Mouse (Mus musculus) cerebellum, postnatal 14 days (tissue): ENCODE data around the gene Olfr112.
"Not testable (repeated sequence)": the region's sequence is repeated elsewhere in the genome, so short reads cannot be mapped to it uniquely, and the experiment has no call there.

ENCODE experiments used
- DNase-seq, 2 experiments: peaks; one replicate each; pipeline ENCODE4 v3.0.0; 2021; ENCODE audit warnings: mixed read lengths in 2 of 2

Gene Olfr112

DNA sequence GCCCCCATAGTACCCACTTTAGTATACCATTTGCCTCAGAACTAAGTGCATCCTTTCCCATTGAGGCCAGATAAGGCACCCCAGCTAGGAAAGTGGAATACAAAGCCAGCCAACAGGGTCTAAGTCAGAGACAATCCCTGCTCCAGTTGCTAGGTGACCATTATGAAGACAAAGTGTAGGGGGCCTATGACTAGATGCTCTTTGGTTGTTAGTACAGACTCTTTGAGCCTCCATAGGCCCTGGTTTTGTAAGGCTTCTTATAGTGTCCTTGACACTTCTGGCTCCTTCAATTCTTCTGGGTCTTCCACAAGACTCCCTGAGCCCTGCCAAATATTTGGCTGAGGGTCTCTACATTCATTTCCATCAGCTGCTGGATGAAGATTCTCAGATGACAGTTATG lies at the start of gene Olfr112:
Gene Olfr112, minus strand, starts transcription at position 101 of the 400 bp plus-strand sequence.
- no peak for DNase-seq

DNA sequence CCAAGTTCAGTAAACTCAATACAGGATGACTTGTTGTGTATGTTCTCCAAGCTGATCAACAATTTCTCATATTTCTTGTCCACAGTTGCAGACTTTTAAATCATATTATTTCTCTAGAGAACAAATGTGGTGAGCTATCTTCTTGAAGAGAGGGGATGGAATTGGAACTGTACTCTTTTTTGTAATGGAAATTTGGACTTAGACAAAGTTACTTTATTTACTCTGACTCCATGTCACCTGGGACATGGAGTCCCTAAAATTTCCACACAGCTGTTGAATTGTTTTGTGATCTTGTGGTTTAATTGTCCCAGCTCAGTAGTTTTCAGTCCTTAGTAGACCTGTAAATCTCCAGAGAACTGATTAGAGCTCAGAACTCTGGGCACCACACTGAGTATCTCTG lies 23.4 kb upstream of the Olfr112 start, which contains the start of gene Olfr114:
Gene Olfr114, minus strand, starts transcription at position 101 of the 400 bp plus-strand sequence.
- DNase-seq = no peak

DNA sequence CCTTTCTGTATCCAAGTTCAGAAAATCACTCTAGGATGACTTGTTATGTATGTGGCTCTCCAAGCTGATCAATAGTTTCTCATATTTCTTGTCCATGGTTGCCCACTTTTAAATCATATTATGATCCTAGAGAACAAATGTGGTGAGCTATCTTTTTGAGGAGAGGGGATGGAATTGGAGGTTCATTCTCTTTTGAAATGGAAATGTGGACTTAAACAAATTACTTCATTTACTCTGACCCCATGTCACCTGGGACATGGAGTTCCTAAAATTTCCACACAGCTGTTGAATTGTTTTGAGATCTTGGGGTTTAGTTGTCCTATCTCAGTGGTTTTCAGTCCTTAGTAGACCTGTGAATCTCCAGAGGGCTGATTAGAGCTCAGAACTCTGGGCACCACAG lies 8.3 kb upstream of the Olfr112 start, which contains the start of gene Olfr113:
Gene Olfr113, minus strand, starts transcription at position 101 of the 400 bp plus-strand sequence.
- no peak for DNase-seq

DNA sequence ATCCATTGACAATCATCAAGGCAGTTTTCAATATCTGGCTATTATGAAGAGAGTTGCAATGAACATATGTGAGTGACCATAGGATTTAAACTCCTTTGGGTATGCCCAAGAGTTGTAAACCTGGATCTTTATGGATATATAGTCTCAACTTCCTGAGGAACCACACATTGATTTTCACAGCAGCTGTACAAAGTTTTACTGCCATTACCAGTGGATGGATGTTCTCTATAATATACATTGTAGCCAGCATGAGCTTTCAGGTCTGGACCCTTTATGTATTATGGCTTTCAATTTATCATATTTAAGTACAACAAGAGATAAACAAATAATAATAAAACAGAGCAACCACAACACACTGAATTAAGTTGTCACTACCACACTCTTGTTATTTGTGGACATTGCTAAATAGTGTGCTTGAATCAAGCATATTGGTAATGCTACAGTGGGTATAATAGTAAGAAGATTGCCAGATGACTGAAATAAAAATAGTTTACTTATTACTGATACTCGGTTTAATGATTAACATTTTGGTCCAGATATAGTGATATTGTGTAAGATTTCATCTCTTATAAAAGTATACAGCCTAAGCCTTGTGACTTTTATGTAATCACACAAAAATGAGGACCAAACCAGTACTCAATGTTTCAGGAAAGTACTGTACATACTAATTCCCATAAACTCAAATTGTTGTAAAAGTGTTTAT lies 10.2 kb downstream of the Olfr112 start:
- DNase-seq = no peak

DNA sequence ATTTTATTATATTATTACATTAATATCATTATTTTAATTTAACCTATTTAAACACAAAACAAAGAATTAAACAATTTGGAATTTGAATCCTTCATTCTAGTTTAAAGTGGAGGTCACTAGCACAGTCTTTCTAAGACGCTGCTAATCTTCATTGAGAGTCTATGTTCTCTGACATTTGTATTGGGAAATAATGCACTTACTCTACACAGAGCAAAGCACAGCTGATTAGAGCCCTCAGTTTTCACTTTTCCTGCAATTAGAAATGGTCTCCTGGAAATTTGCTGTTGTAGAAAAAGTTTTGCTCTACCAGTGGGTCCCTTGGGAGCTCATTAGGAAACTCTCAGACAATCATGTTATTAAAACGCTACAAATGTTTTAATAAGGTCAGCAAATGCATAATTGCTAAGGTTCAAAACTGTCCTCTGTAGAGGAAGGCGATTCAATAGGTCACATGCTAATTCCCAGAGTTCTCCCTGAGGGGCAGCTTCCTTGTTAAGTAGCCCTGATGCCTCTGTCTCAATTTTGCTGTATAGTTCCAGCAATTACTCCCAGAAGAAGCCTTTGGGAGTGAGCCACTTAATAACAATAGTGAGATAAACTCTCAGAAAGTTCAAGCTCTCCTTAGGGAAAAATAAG lies 25.3 kb downstream of the Olfr112 start:
- no peak for DNase-seq

DNA sequence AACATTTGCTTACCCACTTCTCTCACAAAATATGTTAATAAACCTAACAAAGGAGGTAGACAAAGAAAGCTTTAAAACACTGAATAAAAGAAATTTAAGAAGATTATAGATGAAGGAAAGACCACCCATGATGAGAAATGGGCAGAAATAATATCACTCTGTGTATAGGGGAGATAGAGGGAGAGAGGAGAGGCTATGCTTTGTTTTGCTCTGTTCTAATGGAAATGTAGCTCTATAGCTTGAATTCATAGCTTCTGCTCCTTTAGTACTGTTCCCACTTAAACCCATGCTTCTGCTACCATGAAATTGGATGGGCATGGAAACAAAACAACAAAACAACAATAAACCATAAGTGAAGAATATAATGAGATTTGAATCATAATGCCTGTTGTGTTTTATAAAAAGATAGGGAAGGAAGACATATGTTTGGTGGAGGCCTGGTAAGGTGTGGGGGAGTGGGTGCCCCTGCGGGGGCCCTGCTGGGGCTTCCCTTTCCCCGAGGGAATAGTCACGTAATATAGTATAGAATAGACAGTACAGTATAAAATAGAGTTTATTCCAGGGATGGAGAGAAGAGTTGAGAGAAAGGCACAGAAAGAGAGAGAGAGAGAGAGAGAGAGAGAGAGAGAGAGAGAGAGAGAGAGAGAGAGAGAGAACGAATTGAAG lies 27.7 kb downstream of the Olfr112 start:
- DNase-seq = no peak

DNA sequence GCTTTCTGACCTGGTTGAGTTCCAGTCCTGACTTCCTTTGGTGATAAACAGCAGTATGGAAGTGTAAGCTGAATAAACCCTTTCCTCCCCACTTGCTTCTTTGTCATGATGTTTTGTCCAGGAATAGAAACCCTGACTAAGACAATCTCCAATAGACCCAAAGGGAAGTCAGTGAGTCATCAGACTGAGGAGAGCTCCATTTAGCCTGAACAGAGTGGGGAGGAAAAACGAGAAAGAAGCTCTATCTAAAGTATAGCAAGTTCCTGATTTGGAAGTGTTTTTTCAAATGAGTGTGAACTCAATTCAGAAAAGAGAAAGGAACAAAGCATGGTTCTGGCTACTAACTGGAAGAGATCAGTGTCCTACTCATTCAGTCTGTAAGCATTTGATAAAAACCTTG lies 30.8 kb downstream of the Olfr112 start:
- not testable (repeated sequence) for DNase-seq

DNA sequence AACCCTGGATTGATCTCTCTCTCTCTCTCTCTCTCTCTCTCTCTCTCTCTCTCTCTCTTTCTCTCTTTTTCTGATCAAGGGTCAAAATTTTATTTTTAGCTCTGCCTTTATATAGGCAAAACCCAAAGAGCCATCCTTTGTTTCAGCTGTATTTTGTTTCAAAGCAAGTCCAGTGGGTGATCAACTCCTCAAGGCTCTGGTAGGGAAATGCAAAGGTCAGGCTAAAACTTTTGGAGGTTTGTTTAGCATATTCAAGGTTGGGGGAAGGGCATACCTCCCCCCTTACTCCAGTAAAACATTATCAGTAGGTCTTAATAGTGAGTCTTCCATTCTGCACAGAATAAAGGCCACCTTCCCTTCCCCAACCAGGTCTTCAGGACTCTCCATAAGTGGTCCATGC lies 34.1 kb downstream of the Olfr112 start:
- DNase-seq = no peak

DNA sequence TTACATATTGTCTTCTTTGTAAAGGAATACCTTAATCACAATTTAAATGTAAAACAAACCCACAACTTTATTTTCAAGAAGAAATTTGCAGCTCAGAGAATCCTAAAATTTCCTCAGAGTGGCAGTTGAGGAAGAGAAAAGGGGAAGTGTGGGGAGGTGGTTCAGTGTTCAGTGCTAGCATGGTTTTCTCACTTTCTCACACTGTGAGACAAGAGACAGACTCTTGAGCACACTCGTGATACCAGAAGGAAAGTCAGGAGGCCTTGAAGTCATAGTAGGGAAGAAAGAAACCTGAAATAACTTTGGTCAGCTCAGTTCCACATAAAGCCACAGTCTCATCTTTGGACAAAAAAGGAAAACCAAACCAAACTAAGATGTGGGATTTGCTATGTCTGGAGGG lies 43.8 kb downstream of the Olfr112 start:
- not testable (repeated sequence) for DNase-seq

DNA sequence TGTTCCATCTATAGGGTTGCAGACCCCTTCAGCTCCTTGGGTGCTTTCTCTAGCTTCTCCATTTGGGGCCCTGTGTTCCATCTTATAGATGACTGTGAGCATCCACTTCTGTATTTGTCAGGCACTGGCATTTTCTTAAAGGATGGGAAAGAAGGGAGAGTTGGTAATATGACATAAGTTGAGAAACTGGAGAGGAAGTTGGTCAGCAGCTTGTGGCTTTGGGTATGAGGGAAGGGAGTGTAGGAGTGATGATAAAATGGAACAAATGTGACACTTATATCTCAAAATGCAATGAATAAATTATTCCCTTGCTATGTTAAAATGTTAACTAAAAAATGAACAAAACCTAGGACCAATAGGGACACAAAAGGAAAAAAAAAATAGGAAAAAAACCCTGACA lies 44.6 kb downstream of the Olfr112 start:
- not testable (repeated sequence) for DNase-seq
